Mouse (Mus musculus) c-Kit-positive CD71-positive TER-119-positive erythroid progenitor cells, embryonic 14.5 days (primary cell): Measurements from ENCODE around the gene Esrrg.

Experiments
- DNase-seq: peaks from one replicate; pipeline ENCODE4 v3.0.0-alpha.2; 2013; ENCODE audit warnings: low spot score

Gene Esrrg

DNA sequence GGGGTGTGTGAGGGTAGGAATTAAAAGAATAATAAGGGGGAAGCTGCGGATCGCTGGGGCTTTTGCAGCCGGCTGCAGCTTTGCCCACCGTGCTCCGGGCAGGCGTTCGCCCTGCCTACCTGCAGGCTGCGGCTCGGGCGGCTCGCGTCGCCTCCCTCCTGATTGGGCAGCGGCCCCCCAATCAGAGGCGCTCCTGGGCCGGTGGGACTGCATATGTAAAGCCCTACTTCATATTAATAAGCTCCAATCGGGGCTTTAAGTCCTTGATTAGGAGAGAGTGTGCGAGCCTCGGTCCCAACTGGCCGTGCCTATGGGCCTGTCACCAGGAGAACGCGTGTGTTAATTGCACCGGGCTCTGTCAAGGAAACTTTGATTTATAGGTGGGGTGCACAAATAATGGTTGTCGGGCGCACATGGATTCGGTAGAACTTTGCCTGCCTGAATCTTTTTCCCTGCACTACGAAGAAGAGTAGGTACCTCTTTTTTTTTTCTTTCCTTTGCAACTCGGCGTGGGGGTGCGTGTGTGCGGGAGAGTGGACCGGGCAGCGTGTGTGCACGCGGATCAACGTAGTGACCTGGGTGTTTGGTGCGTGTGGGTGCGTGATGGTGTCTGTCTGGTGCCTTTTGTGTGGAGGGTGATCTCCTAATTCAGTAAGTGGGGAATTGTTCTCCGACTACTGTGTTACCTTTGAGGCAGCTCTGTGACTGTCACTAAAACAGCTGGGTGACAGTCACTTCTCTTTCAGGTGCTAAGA, 389.2 kb downstream of the Esrrg start:
- DNase-seq: no peak

DNA sequence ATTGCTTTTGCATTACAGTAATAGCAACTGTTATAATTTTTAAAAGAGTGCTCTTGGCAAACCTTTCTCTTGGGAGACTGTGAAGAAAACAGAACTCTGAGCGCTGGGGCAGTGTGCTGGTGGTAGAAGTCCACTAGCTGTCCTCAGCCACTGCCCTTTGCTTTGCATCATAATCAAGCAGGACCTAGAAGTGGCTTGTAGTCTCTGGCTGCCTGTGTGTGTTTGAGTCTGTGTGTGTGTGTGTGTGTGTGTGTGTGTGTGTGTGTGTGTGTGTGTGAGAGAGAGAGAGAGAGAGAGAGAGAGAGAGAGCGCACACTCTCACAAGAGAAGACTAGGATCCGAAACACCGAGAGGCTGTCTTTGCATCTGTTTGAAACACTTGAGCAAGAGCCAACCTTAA, 390.5 kb downstream of the Esrrg start:
- DNase-seq: no peak

GRCm38 (mm10) chr1:188000189-188000588, 391.6 kb downstream of the Esrrg start:
- DNase-seq: no peak

DNA sequence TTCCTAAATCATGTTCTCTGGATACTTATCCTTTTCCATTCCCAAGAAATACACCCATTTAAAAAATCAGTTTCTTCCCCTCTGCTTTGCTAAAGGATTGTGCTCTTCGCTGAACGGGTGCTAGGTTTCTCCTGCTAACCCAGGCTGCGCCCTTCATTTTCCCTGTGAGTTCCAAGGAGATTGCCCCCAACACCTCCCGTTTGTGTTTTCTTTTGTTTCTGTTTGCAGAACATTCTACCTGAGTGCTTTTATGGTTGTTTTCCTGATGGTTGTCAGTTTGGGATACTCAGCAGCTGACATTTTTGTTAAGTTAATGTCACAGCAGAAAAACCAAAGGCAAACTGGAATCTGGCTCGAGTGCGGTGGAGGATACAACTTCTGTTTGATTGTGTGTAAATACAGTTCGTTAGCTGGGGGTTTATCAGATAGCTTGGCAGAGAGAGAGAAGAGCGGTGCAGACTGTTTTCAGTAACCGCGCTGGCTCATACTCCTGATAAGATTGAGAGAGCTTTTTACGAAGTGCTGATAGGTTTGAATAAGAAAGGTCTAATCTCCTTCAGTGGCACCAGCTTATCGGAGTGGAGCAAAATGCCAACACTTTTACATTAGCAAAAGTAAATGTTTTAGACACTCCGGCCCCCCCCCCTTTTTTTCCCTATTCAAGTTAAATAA, 398.4 kb downstream of the Esrrg start:
- no peak for DNase-seq

DNA sequence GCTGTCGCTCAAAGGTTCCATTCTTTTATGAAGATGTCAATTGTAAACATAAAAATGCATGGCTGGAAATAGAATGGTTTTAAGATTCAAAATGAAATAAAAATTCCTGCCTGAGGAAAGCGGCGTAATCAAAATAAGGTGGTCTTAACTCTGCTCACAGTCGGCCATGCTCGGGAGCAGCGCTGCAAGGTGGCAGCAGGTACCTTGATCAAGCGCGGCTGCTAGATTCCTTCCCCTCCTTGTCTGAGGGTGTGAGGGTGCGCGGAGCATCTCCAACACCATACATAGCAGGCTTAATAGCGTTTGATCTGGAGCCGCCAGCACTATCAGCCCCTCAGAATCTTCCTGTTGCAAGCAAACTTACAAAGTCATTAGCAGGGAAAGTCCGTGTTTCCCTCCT, 399.9 kb downstream of the Esrrg start:
- no peak for DNase-seq

GRCm38 (mm10) chr1:188009868-188010267, 401.3 kb downstream of the Esrrg start:
- no peak for DNase-seq

GRCm38 (mm10) chr1:188010860-188011259, 402.3 kb downstream of the Esrrg start:
- DNase-seq: no peak

DNA sequence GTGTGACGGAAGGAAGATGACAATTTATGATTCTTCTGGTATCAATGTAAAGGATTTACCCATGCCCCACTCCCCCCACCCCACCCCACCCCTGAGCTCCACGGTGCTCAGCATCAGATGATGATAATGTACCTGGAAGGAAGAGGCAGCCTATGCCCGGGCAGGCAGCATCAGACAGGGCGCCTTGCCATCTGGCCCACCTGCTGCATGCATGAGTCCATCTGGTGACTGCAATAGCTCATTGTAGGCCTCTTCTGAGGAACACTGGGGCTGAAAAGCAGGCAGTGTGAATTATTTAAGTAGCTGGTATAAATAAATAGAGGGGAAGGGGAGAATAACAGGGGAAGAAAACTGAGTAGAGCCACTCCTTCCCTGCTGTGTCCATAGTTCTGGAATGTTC, 405.8 kb downstream of the Esrrg start:
- DNase-seq: no peak

- no peak for DNase-seq
Observed at GRCm38 (mm10) chr1:188017956-188018862, 409.6 kb downstream of the Esrrg start.

DNA sequence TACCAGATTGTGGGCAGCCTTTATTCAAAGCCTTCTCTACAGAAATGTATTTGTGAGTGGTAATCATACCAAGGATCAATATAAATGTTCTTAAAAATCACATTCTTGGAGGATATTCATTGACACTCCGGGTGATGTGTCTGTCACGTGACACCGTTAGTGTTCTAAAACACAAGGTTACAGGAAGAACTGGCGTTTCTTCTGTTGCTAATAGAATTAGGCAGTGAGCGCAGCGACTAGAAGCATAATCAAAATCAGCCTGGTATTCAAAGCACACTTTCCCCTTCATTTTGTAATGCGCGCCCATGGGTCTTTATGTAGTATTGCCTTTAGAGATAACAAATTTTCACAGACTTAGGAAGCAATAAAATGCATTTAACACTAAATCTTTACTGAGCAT, 420.6 kb downstream of the Esrrg start:
- DNase-seq: no peak

- no peak for DNase-seq
Observed at GRCm38 (mm10) chr1:188030116-188030515, 421.5 kb downstream of the Esrrg start.

DNA sequence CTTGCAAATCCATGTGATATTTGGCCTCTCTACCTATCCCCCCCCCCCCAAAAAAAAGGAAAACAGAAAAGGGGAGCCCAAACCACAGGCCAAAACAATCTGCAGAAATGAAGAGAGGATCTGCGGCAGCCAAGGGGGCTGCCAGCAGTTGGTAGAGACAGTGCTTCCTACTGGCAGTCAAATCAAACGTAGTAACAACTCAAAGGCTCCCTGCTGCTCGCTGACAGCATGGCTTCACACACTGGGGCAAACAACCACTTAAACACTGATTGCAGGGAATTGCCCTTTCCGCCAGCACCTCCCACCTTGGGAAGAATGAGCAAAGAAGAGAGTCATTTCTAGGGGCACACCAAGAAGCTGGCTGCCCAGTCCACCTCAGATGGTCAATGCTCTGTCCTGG, 422.7 kb downstream of the Esrrg start:
- DNase-seq: no peak

GRCm38 (mm10) chr1:188035957-188036356, 427.4 kb downstream of the Esrrg start:
- DNase-seq: no peak

- DNase-seq: no peak
Observed at GRCm38 (mm10) chr1:188046691-188047121, 438.1 kb downstream of the Esrrg start.

- no peak for DNase-seq
Observed at GRCm38 (mm10) chr1:188047148-188047547, 438.6 kb downstream of the Esrrg start.

GRCm38 (mm10) chr1:188055888-188056287, 447.3 kb downstream of the Esrrg start:
- no peak for DNase-seq

DNA sequence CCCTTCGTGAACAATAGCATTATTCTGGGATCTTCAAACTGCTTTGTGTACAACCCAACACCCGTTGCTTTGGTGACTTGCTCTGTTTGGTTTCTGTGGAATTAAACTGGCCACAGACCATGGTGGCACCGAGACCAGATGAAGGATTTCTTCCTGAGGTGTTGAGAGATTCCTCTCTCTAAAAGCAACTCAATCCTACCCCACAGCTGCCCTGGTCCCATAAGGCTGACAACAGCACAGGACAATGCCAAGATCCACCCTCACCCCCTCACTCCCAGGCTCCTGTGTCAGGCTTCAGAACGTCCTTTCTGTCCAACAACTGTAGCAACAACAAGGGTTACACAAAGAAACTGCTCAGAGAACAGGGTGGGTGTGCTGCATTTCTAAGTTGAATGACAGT, 449.3 kb downstream of the Esrrg start:
- no peak for DNase-seq

DNA sequence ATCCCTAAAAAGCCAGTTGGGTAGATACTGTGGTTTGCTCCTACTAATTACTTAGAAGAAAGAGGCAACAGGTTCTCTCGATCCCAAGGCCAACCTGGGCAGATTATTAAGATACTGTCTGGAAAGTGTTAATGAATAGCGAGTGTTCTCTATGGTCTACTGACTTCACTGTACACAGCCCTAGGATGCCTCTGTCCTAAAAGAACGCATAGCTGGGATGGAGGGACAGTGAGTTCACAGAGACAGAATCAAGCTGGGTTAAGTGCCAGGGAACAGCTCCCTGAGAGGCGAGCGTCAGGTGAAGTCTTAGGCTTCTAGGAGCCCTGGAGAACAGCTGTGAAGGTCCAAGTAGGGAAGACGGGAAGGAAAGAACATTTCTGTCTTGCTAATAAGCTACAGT, 450.4 kb downstream of the Esrrg start:
- no peak for DNase-seq

GRCm38 (mm10) chr1:188060493-188060892, 451.9 kb downstream of the Esrrg start:
- no peak for DNase-seq

GRCm38 (mm10) chr1:188068833-188069232, 460.2 kb downstream of the Esrrg start:
- DNase-seq: no peak

DNA sequence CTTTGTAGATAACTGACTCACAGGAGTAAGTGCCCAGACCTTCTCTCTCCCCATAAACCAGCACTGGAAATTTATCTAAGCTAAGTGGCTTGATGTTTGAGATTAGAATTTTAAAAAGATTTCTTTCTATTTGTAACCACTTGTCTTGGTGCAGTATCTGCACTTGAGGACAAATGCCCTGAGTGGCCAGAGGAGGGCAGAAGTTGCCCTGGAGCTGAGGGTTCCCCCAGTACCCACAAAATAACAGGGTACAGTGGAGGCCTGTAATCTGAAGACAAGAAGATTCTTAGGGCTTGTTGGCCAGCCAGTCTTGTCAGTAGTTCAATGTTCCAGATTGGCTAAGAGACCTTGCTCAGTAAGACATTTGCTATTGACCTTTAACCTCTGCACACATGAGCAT, 461.3 kb downstream of the Esrrg start:
- no peak for DNase-seq

DNA sequence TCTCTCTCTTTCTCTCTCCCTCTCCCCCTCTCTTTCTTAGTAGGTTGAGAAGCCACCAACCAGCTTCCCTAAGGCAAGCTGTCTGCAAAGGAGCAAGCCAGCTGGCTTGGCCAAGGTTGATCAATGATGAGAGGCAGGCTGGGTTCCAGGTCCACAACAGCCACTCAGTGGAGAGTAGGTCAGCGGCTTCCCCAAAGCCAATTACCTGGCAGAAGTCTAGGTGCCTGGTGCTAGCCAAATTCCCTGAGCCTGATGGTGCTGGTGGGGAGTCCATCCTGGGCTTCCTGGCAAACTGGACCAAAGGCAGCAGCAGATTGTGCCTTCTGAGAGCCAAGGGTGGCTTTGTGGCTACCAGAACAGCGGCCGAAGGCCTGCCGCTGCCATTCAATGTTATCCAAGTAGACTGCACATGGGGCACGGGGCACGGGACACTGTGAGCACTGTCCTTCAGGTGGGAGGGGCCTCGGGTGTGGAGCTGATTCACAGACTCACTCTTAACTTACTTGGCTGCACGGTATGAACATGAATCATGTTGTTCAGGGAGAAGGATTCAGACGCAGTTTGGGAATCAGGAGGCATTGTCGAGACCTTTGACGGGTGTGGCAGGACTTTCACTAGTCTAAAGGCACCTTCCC, 469.1 kb downstream of the Esrrg start:
- no peak for DNase-seq
